Mouse (Mus musculus): Measurements from ENCODE around the gene F12. TPM values are rescaled to one million over a fixed set of nuclear protein-coding genes. Genes with fewer than 3 reads are reported as not detected.

The F12 gene
- polyA plus RNA-seq, 1 experiment from 2014 or later = not detected

DNA sequence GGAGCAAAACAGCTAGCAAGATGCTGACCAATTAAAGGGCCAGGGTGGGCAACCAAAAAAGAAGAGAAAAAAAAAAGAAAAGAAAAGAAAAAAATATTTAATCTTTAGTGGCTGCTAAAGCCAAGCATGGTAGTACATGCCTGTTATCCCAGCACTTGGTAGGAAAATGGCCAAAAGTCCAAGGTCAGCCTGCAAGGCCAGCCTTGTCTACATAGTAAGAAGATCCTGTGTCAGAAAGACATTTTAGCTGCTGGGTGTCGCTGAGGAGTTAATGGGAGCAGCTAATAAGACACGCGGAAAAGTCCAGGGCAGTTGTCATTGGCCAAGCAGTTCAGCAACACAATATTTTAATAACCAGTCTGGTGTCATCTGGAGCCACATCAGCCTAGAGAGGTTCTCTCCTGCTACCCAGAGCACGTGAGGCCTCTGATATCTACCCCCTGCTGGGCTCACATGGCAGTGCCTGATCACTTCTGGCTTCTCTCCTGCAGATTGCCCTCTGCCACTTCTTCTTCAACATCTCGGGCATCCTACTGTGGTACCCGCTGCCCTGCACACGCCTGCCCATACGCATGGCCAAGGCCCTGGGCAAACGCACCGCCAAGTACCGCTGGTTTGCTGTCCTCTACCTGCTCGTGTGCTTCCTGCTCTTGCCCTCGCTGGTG, 13.8 kb downstream of the F12 start:
- no peak for ATAC-seq (ENCODE audit: low FRiP score)
- no peaks in the 10 kb centered on the region for H3K36me3 ChIP-seq (ENCODE audit: control insufficient read depth, insufficient read depth, low read length)

GRCm38 (mm10) chr13:55411826-55412225, 14.8 kb downstream of the F12 start:
- no peak overlapping the region for H3K9ac ChIP-seq (ENCODE audit: low read depth, low read length)
- no peak overlapping the region for H3K4me3 ChIP-seq (ENCODE audit: low read depth, low read length)
- no peaks in the 10 kb centered on the region for H3K36me3 ChIP-seq (ENCODE audit: control insufficient read depth, insufficient read depth, low read length)
- no peak overlapping the region for H3K4me2 ChIP-seq (replicated peaks; ENCODE audit: low read depth, low read length)
- H3K27ac ChIP-seq (ENCODE audit: low read depth, low read length) = no peak overlapping the region
- H3K9me3 ChIP-seq (ENCODE audit: control insufficient read depth, low read length) = no peaks in the 10 kb centered on the region
- no peak for DNase-seq (ENCODE audit: low spot score)
- no peaks in the 10 kb centered on the region for H3K4me1 ChIP-seq (replicated peaks; ENCODE audit: control insufficient read depth, insufficient read depth, low read length)
- no peak for ATAC-seq (ENCODE audit: low FRiP score)
- H3K27me3 ChIP-seq (ENCODE audit: control insufficient read depth, insufficient read depth, low read length) = peaks cover 5% of the 10 kb centered on the region; the same call in 1 of the 2 replicates
- WGBS = 70% methylated on average over 7 of the region's 7 CpGs

More for the DNA sequence above, 13.8 kb downstream of the F12 start:
- no peak overlapping the region for H3K27ac ChIP-seq (ENCODE audit: low read depth, low read length)
- WGBS = 85% methylated on average over 13 of the region's 13 CpGs
- H3K4me2 ChIP-seq (replicated peaks; ENCODE audit: low read depth, low read length) = no peak overlapping the region
- no peak overlapping the region for H3K4me3 ChIP-seq (ENCODE audit: low read depth, low read length)
- no peak overlapping the region for H3K9ac ChIP-seq (ENCODE audit: low read depth, low read length)
- no peaks in the 10 kb centered on the region for H3K4me1 ChIP-seq (replicated peaks; ENCODE audit: control insufficient read depth, insufficient read depth, low read length)
- H3K27me3 ChIP-seq (ENCODE audit: control insufficient read depth, insufficient read depth, low read length) = peaks cover 9% of the 10 kb centered on the region; the same call in 1 of the 2 replicates
- no peaks in the 10 kb centered on the region for H3K9me3 ChIP-seq (ENCODE audit: control insufficient read depth, low read length)
- no peak for DNase-seq (ENCODE audit: low spot score)

DNA sequence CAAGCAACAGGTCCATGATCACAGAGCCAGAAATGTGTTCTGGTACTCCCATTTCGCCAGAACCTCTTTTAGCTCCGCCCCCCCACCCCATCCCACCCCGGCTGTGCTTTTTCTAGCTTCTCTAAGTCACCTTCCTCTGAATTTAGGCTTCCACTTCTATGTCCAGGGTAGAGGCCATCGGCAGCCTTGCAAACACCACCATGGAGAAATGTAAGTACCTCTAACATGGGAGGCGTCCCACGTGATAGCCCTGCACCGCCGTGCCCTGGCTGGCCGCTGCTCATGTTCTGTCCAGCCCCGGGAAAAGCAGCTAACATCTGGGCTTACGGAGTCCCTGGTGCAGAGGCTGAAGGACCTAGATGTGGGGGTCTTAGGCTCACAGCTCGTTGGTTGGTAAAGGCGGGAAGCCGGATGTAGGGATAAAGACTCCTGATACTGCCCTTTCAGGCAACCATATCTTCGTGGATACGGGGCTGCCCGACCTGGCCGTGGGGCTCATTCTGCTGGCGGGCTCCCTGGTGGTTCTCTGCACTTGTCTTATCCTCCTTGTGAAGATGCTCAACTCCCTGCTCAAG, 18.0 kb downstream of the F12 start:
- ATAC-seq (ENCODE audit: low FRiP score) (no peak), DNase-seq (ENCODE audit: low spot score) (no peak)
- H3K4me1 ChIP-seq (replicated peaks; ENCODE audit: control insufficient read depth, insufficient read depth, low read length) = 0 out of 2 replicates have a peak, but pooled peaks cover 2% of the 10 kb centered on the region
- no peaks in the 10 kb centered on the region for H3K36me3 ChIP-seq (ENCODE audit: control insufficient read depth, insufficient read depth, low read length)
- H3K4me3 ChIP-seq (ENCODE audit: low read depth, low read length) = no peak overlapping the region
- H3K9ac ChIP-seq (ENCODE audit: low read depth, low read length) = no peak overlapping the region
- no peak overlapping the region for H3K27ac ChIP-seq (ENCODE audit: low read depth, low read length)
- H3K9me3 ChIP-seq (ENCODE audit: control insufficient read depth, low read length) = no peaks in the 10 kb centered on the region
- no peak overlapping the region for H3K4me2 ChIP-seq (replicated peaks; ENCODE audit: low read depth, low read length)
- 86% methylated on average over 19 of the region's 19 CpGs for WGBS
- no peaks in the 10 kb centered on the region for H3K27me3 ChIP-seq (ENCODE audit: control insufficient read depth, insufficient read depth, low read length)

DNA sequence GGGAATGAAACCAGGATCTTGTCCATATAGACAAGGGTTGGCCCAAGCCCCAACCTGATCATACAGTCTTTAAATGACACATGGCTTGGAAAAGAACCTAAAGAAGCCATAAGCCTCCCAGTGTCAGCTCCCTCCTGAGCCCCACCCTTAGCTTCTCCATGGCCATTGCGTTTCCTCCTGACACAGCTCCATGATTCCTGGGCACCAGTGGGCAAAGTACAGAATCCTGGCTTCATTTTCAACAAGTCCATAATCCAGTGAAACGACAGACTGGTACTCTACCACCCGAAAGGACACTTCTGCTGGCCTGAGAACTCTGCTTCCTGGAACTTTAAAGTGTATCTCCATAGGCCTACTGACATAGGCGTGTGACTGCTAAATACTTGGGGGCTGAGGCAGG, 19.3 kb downstream of the F12 start:
- DNase-seq (ENCODE audit: low spot score) (no peak), ATAC-seq (ENCODE audit: low FRiP score) (no peak)
- no peaks in the 10 kb centered on the region for H3K36me3 ChIP-seq (ENCODE audit: control insufficient read depth, insufficient read depth, low read length)
- 0 out of 2 replicates have a peak, but pooled peaks cover 2% of the 10 kb centered on the region for H3K4me1 ChIP-seq (replicated peaks; ENCODE audit: control insufficient read depth, insufficient read depth, low read length)
- no peak overlapping the region for H3K4me3 ChIP-seq (ENCODE audit: low read depth, low read length)
- no peak overlapping the region for H3K27ac ChIP-seq (ENCODE audit: low read depth, low read length)
- H3K4me2 ChIP-seq (replicated peaks; ENCODE audit: low read depth, low read length) = no peak overlapping the region
- 88% methylated on average over 4 of the region's 4 CpGs for WGBS
- H3K9ac ChIP-seq (ENCODE audit: low read depth, low read length) = no peak overlapping the region
- no peaks in the 10 kb centered on the region for H3K9me3 ChIP-seq (ENCODE audit: control insufficient read depth, low read length)
- H3K27me3 ChIP-seq (ENCODE audit: control insufficient read depth, insufficient read depth, low read length) = no peaks in the 10 kb centered on the region

- no peak overlapping the region for H3K4me2 ChIP-seq (replicated peaks; ENCODE audit: low read depth, low read length)
These were observed 20.7 kb downstream of the F12 start for GRCm38 (mm10) chr13:55405783-55406390.

GRCm38 (mm10) chr13:55404853-55405782, 21.5 kb downstream of the F12 start:
- ATAC-seq (ENCODE audit: low FRiP score) (peak; percentile 85), DNase-seq (ENCODE audit: low spot score) (peak; percentile 93)
- Histone ChIP-seq H3K27me3 (ENCODE audit: control insufficient read depth, insufficient read depth, low read length) (no peaks in the 10 kb centered on the region), H3K4me1 (replicated peaks; ENCODE audit: control insufficient read depth, insufficient read depth, low read length) (0 out of 2 replicates have a peak, but pooled peaks cover 2% of the 10 kb centered on the region), H3K27ac (ENCODE audit: low read depth, low read length) (peak overlapping the region; percentile 80), H3K36me3 (ENCODE audit: control insufficient read depth, insufficient read depth, low read length) (no peaks in the 10 kb centered on the region), H3K9ac (ENCODE audit: low read depth, low read length) (peak overlapping the region; percentile 58), H3K4me2 (replicated peaks; ENCODE audit: low read depth, low read length) (no peak overlapping the region), H3K9me3 (ENCODE audit: control insufficient read depth, low read length) (no peaks in the 10 kb centered on the region), H3K4me3 (ENCODE audit: low read depth, low read length) (no peak overlapping the region)
- WGBS = 16% methylated on average over 11 of the region's 11 CpGs

More at GRCm38 (mm10) chr13:55405783-55406390, 20.7 kb downstream of the F12 start:
- Histone ChIP-seq H3K4me1 (replicated peaks; ENCODE audit: control insufficient read depth, insufficient read depth, low read length) (0 out of 2 replicates have a peak, but pooled peaks cover 2% of the 10 kb centered on the region), H3K36me3 (ENCODE audit: control insufficient read depth, insufficient read depth, low read length) (no peaks in the 10 kb centered on the region), H3K4me3 (ENCODE audit: low read depth, low read length) (no peak overlapping the region), H3K27me3 (ENCODE audit: control insufficient read depth, insufficient read depth, low read length) (no peaks in the 10 kb centered on the region), H3K9me3 (ENCODE audit: control insufficient read depth, low read length) (no peaks in the 10 kb centered on the region), H3K9ac (ENCODE audit: low read depth, low read length) (peak overlapping the region; percentile 58), H3K27ac (ENCODE audit: low read depth, low read length) (peak overlapping the region; percentile 80)
- peak; percentile 55 for ATAC-seq (ENCODE audit: low FRiP score)
- no peak for DNase-seq (ENCODE audit: low spot score)
- 67% methylated on average over 13 of the region's 13 CpGs for WGBS

GRCm38 (mm10) chr13:55403935-55404852, 22.4 kb downstream of the F12 start:
- DNase-seq (ENCODE audit: low spot score) (no peak), ATAC-seq (ENCODE audit: low FRiP score) (no peak)
- H3K36me3 ChIP-seq (ENCODE audit: control insufficient read depth, insufficient read depth, low read length) = no peaks in the 10 kb centered on the region
- no peak overlapping the region for H3K4me2 ChIP-seq (replicated peaks; ENCODE audit: low read depth, low read length)
- no peak overlapping the region for H3K9ac ChIP-seq (ENCODE audit: low read depth, low read length)
- no peaks in the 10 kb centered on the region for H3K9me3 ChIP-seq (ENCODE audit: control insufficient read depth, low read length)
- H3K27me3 ChIP-seq (ENCODE audit: control insufficient read depth, insufficient read depth, low read length) = no peaks in the 10 kb centered on the region
- H3K4me3 ChIP-seq (ENCODE audit: low read depth, low read length) = no peak overlapping the region
- H3K27ac ChIP-seq (ENCODE audit: low read depth, low read length) = no peak overlapping the region
- 0 out of 2 replicates have a peak, but pooled peaks cover 2% of the 10 kb centered on the region for H3K4me1 ChIP-seq (replicated peaks; ENCODE audit: control insufficient read depth, insufficient read depth, low read length)
- 77% methylated on average over 15 of the region's 15 CpGs for WGBS

Measured in hindbrain, embryonic 11.5 days (tissue).